Mouse (Mus musculus): Measurements from ENCODE around the gene Hjurp. TPM values are rescaled to one million over a fixed set of nuclear protein-coding genes. Genes with fewer than 3 reads are reported as not detected.

The Hjurp gene
- polyA plus RNA-seq, 1 experiment from 2014 or later, result 175 TPM

- ATAC-seq (replicated peaks; ENCODE audit: low FRiP score), result no peak
Observed at GRCm38 (mm10) chr1:88237311-88237710, 40.1 kb downstream of the Hjurp start.

GRCm38 (mm10) chr1:88235894-88236415, 41.5 kb downstream of the Hjurp start:
- H3K4me1 ChIP-seq, result no peaks in the 10 kb centered on the region
- H3K4me3 ChIP-seq (replicated peaks), result no peak overlapping the region
- no peak overlapping the region for H3K4me2 ChIP-seq
- no peak overlapping the region for H3K27ac ChIP-seq
- WGBS, result 59% methylated on average over 4 of the region's 4 CpGs
- no peak overlapping the region for H3K9ac ChIP-seq
- H3K36me3 ChIP-seq, result no peaks in the 10 kb centered on the region
- H3K27me3 ChIP-seq, result no peaks in the 10 kb centered on the region
- peak; percentile 34; the same call in 1 of the 2 replicates for ATAC-seq (replicated peaks; ENCODE audit: low FRiP score)
- H3K9me3 ChIP-seq (replicated peaks), result peaks cover 94% of the 10 kb centered on the region

More at GRCm38 (mm10) chr1:88237311-88237710, 40.1 kb downstream of the Hjurp start:
- peaks cover 86% of the 10 kb centered on the region for H3K9me3 ChIP-seq (replicated peaks)
- no peaks in the 10 kb centered on the region for H3K27me3 ChIP-seq
- H3K4me1 ChIP-seq, result no peaks in the 10 kb centered on the region
- no peak overlapping the region for H3K27ac ChIP-seq
- no peak overlapping the region for H3K4me2 ChIP-seq
- no peak overlapping the region for H3K9ac ChIP-seq
- H3K36me3 ChIP-seq, result no peaks in the 10 kb centered on the region
- WGBS, result 78% methylated on average over 5 of the region's 5 CpGs
- H3K4me3 ChIP-seq (replicated peaks), result no peak overlapping the region

DNA sequence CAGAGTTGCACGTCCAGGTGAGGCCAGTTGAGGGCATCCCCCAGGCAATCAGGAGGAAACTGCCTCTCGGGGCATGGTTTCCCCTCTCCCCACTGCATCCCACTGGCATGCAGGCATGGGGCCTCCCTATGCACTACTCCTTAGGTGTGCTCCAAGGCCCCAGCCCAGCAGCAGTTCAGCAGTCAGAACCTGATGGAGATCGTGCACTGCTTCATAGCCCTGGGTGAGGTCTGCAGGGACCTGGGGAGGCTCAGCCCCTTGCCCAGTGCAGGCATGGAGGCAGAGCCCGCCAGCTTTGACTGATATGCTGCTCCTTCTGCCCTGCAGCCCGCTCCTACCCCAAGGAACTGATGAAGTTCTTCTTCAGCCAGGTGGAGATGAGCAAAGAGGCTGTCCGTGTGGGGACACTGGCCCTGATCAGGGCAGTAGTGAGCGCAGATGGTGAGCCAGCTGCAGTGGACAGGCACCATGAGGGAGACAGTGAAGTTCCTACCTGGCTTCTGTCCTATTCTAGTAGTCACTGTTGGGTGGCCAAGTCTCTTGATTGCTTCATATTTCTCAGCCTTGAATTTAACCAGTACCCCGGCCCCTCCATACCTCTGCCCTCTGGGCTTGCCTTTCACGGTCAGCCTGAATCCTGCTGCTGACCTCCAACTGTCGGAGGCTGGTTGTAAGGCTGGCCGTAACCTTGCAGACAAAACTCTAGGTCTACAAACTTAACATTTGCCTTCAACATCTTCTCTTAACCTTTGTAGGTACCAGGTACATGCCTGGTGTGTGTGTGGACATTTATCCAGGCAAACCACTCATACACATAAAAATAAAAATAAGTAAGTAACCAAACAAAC, 42.2 kb downstream of the Hjurp start:
- ATAC-seq (replicated peaks; ENCODE audit: low FRiP score), result no peak
- Histone ChIP-seq H3K9ac (no peak overlapping the region), H3K4me2 (no peak overlapping the region), H3K36me3 (no peaks in the 10 kb centered on the region), H3K4me1 (no peaks in the 10 kb centered on the region), H3K27ac (no peak overlapping the region), H3K27me3 (no peaks in the 10 kb centered on the region), H3K4me3 (replicated peaks) (no peak overlapping the region), H3K9me3 (replicated peaks) (peaks cover 93% of the 10 kb centered on the region)
- WGBS, result 66% methylated on average over 11 of the region's 11 CpGs

- Histone ChIP-seq H3K9me3 (replicated peaks) (peaks cover 93% of the 10 kb centered on the region), H3K27me3 (no peaks in the 10 kb centered on the region), H3K9ac (no peak overlapping the region), H3K4me1 (no peaks in the 10 kb centered on the region), H3K27ac (no peak overlapping the region), H3K4me2 (no peak overlapping the region), H3K4me3 (replicated peaks) (no peak overlapping the region), H3K36me3 (no peaks in the 10 kb centered on the region)
- 46% methylated on average over 5 of the region's 5 CpGs for WGBS
- no peak for ATAC-seq (replicated peaks; ENCODE audit: low FRiP score)
Observed at GRCm38 (mm10) chr1:88234646-88235045, 42.8 kb downstream of the Hjurp start.

GRCm38 (mm10) chr1:88234248-88234610, 43.2 kb downstream of the Hjurp start:
- Histone ChIP-seq H3K27me3 (no peaks in the 10 kb centered on the region), H3K9ac (no peak overlapping the region), H3K4me1 (no peaks in the 10 kb centered on the region), H3K27ac (no peak overlapping the region), H3K36me3 (no peaks in the 10 kb centered on the region), H3K4me3 (replicated peaks) (no peak overlapping the region), H3K9me3 (replicated peaks) (peaks cover 93% of the 10 kb centered on the region), H3K4me2 (no peak overlapping the region)
- 68% methylated on average over 4 of the region's 4 CpGs for WGBS
- no peak for ATAC-seq (replicated peaks; ENCODE audit: low FRiP score)

DNA sequence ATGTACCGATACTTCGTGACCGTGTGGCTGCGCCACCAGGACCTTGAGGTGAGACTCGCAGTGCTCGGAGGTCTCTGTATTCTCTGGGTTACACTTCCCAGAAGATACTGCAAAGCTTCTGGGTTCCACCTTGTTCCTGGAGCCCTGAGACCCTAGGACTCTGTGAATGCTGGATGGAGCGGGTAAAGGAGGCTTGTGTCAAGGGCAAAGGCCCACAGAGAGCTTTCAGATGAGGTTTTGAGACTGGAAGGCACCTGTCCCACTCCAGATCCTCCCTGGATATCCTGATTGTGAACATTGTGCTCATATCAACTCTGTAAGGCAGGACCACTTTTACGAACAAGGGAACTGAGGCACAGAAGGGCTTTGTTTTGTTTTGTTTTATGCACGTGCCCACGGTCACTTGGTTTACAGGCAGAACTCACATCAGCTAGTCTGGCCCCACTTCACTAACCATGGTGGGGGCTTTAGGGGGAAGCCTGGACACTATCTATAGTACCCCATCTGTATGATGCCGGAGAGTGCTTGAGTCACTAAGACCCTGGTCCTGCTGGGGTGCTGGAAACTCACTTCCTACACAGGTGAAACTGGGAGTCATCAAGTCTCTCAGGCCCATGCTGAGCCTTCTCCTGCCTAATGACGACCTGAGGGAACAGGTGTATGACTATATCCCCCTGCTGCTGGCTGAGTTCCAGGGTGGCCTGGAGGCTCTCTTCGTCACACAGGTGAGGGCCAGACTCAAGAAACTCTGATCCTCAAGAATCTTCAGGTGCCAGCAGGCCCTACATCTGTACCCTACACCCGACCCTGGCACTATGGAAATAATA, 43.8 kb downstream of the Hjurp start:
- no peak overlapping the region for H3K4me3 ChIP-seq (replicated peaks)
- 69% methylated on average over 14 of the region's 14 CpGs for WGBS
- H3K9ac ChIP-seq, result no peak overlapping the region
- no peaks in the 10 kb centered on the region for H3K27me3 ChIP-seq
- H3K9me3 ChIP-seq (replicated peaks), result peaks cover 93% of the 10 kb centered on the region
- no peak overlapping the region for H3K4me2 ChIP-seq
- no peaks in the 10 kb centered on the region for H3K36me3 ChIP-seq
- no peak for ATAC-seq (replicated peaks; ENCODE audit: low FRiP score)
- H3K27ac ChIP-seq, result no peak overlapping the region
- no peaks in the 10 kb centered on the region for H3K4me1 ChIP-seq

GRCm38 (mm10) chr1:88232664-88233380, 44.6 kb downstream of the Hjurp start:
- no peak overlapping the region for H3K4me2 ChIP-seq
- H3K36me3 ChIP-seq, result no peaks in the 10 kb centered on the region
- H3K4me3 ChIP-seq (replicated peaks), result no peak overlapping the region
- H3K9me3 ChIP-seq (replicated peaks), result peaks cover 93% of the 10 kb centered on the region
- H3K4me1 ChIP-seq, result no peaks in the 10 kb centered on the region
- 57% methylated on average over 3 of the region's 3 CpGs for WGBS
- no peak for ATAC-seq (replicated peaks; ENCODE audit: low FRiP score)
- no peaks in the 10 kb centered on the region for H3K27me3 ChIP-seq
- no peak overlapping the region for H3K27ac ChIP-seq
- no peak overlapping the region for H3K9ac ChIP-seq

DNA sequence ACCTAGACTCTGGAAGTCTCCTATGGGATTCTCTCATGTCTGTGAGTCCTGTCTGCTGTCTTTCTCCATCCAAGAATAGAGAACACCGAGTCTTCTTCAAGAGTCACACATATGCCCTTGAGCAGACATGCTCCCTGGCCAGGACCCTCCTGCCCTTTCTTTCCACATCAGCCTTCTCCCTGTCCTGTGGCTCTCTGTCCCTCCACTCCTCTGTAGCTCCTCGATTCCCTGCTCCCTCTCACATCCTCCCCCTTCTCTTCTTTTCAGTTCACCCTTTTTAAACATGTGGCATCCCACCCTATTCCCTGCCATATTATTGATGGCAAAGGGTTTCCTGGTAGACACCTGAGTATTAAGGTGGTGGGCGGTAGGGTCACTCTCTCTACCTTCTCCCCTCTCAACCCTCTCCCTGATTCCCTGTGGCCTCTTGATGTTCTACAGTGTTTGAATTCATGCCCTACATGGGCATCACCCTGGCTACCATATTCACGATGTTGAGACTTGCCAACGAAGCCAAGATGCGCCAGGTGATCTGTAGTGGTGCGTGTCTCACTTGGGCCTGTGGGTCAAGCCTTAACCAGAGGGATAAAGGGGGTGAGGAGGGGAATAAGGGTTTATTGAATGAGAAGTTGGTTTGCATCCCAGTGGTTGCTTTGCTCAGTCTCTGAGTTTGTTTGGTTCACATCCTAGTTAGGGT, 45.5 kb downstream of the Hjurp start:
- Histone ChIP-seq H3K9ac (no peak overlapping the region), H3K4me3 (replicated peaks) (no peak overlapping the region), H3K36me3 (no peaks in the 10 kb centered on the region), H3K4me1 (no peaks in the 10 kb centered on the region), H3K27ac (no peak overlapping the region), H3K27me3 (no peaks in the 10 kb centered on the region), H3K9me3 (replicated peaks) (peaks cover 94% of the 10 kb centered on the region), H3K4me2 (no peak overlapping the region)
- 68% methylated on average over 7 of the region's 7 CpGs for WGBS
- no peak for ATAC-seq (replicated peaks; ENCODE audit: low FRiP score)

GRCm38 (mm10) chr1:88230981-88231802, 46.2 kb downstream of the Hjurp start:
- Histone ChIP-seq H3K9me3 (replicated peaks) (peaks cover 97% of the 10 kb centered on the region), H3K4me3 (replicated peaks) (no peak overlapping the region), H3K9ac (no peak overlapping the region), H3K4me1 (no peaks in the 10 kb centered on the region), H3K36me3 (no peaks in the 10 kb centered on the region), H3K27ac (no peak overlapping the region), H3K4me2 (no peak overlapping the region), H3K27me3 (no peaks in the 10 kb centered on the region)
- 75% methylated on average over 6 of the region's 6 CpGs for WGBS
- no peak for ATAC-seq (replicated peaks; ENCODE audit: low FRiP score)

DNA sequence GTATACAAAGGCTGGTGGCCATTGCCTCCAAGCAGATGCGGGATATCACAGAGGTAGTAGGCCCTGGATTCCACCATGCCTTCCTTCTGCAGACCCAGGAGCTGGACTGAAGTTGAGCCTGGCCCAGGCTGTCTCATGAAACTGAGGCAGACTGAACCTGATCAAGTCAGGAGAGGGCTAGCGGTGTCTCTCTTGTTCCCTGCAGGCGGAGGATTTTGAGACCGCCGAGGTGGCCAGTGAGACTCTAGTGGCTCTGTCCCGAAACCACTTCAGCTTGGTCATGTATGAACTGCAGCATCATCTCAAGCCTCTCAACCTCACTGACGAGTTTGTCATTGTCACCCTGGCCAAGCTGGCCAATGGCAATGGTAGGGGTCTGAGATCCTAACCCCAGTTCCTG, 47.0 kb downstream of the Hjurp start:
- no peaks in the 10 kb centered on the region for H3K36me3 ChIP-seq
- WGBS, result 69% methylated on average over 7 of the region's 7 CpGs
- no peaks in the 10 kb centered on the region for H3K27me3 ChIP-seq
- H3K4me3 ChIP-seq (replicated peaks), result no peak overlapping the region
- H3K4me2 ChIP-seq, result no peak overlapping the region
- no peak overlapping the region for H3K9ac ChIP-seq
- no peaks in the 10 kb centered on the region for H3K4me1 ChIP-seq
- peaks cover 97% of the 10 kb centered on the region for H3K9me3 ChIP-seq (replicated peaks)
- H3K27ac ChIP-seq, result no peak overlapping the region
- ATAC-seq (replicated peaks; ENCODE audit: low FRiP score), result no peak

GRCm38 (mm10) chr1:88229986-88230385, 47.4 kb downstream of the Hjurp start:
- Histone ChIP-seq H3K9me3 (replicated peaks) (peaks cover 94% of the 10 kb centered on the region), H3K4me3 (replicated peaks) (no peak overlapping the region), H3K4me2 (no peak overlapping the region), H3K36me3 (no peaks in the 10 kb centered on the region), H3K27ac (no peak overlapping the region), H3K9ac (no peak overlapping the region), H3K4me1 (no peaks in the 10 kb centered on the region), H3K27me3 (no peaks in the 10 kb centered on the region)
- 87% methylated on average over 5 of the region's 5 CpGs for whole genome bisulfite sequencing
- no peak for ATAC-seq (replicated peaks; ENCODE audit: low FRiP score)

All from kidney, embryonic 15.5 days (tissue).